Mouse (Mus musculus): ENCODE data around the gene Cacna1c. TPM values are rescaled to one million over a fixed set of nuclear protein-coding genes. Genes with fewer than 3 reads are reported as not detected.

The Cacna1c gene
- total RNA-seq, 4 experiments from 2014 or later, result 52.8 to 62.4 (median 55.1) TPM

DNA sequence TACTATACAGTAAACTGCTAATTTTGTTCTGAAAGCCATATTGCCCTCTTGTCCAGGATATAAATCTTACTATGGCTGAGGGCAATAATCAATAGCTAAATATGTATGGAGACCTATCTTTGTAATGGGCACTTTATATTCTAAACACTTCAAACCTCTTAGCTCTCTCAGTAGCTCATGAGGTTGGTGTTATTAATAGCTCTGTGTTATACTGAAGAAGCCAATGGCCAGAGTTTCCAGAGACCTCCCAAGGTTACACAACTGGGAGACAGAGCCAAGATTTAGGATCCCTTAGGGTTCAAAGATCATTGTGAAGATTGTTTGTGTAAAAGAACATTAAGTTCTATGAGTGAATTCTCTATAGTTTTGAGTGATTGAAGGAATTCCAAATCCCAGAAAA, 30.5 kb downstream of the Cacna1c start:
- DNase-seq (ENCODE audit: low spot score in 2 of 2), result no peak

DNA sequence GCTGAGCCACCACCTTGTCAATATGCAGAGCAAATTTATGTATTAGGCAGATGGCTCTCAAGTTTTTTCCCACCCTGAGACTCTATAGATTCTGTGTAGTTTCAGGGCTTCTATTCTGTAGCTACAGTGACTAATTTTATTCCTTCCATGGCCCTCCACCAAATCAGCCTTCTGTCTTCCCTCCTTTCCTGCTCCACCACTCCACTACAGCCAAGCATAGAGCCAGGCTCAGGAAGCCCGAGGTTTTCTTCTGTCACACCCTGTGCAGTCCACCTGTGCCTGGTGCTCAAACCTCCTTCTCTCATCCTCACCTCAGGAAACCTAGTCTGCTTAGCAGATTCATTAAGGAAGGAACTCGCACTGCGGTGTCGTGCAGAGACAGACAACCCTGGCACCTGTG, 51.1 kb downstream of the Cacna1c start:
- no peak for DNase-seq (ENCODE audit: low spot score in 2 of 2)

DNA sequence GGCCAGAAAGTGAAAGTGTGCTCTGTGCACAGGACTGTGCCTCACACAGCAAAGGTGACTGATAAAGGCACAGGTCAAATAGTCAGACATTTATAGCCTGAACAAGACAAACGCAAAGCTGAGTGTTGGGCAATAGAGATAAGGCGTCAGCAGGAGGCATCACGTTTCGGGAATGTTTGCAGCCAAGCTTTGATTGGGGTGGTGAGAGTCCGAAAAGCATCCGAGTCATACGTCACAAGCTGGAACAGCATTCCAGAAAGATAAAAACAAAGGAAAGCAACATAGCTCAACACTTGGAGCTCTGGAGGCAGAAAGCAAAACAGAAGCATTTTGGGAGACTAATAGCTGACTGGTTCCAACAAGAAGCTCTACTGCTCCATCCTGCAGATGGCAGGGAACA, 56.7 kb downstream of the Cacna1c start:
- DNase-seq (ENCODE audit: low spot score in 2 of 2), result no peak

DNA sequence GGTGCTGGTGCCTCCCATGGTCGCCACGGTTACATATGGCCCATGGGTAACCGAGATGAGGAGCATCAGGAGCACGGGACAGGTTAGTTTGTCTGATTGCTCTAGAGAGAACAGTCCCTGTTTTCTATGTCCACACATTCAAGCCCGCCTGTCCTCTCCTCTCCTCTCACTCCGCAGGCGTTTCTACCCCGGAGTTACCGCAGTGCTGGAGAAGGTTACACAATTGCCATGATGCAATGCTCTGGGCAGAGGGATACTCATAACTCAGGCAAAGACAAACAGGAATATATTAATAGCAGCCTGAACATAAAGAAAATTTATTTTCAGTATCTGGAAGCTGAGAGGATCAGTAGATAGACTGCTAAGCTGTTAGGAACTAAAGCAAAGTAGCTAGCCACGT, 58.5 kb downstream of the Cacna1c start:
- no peak for DNase-seq (ENCODE audit: low spot score in 2 of 2)

DNA sequence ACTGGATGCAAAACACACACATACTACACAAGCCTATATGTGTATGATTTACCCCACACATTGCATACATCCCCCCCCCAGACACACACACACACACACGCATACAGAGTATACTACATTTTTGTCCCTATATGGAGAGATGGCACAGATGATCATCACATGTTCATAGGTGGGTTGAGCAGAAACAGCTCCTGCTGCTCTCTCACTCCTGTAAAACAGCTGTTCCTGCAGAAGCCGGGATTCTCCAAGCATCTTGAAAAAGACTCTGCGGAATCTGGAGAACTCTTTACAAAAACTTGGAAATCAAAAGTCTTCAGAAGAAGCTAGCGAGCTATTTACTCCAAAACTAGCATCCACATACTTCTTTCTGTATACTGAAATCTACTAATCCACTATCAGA, 63.4 kb downstream of the Cacna1c start:
- no peak for DNase-seq (ENCODE audit: low spot score in 2 of 2)

DNA sequence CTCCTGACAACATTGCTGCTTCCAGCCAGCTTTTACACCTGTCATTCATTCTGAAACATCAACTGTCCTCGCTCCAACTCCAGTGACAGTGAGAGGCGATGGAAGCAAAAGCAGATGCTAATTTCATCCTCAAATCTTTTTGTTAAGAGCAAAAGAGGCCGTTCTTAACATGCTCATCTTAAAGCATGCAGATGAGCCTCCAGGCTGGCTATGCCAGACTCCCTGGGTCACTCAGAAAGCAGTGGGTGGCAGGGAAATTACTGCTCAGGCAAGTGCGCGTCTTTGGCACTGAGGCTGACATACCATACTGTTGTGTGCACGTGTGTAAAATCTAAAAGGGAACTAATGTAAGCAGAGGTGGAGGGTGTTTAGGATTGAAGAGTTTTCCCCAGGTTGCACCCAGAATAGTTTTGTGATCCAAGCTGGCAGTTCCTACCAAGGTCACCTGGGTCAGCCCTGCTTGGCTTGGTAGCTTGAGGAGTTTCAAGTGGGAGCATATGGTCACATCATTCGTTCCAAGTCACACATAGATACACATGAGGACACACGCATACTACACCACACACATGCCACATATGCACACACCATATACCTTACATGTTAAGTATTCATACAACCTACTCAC, 64.0 kb downstream of the Cacna1c start:
- no peak for DNase-seq (ENCODE audit: low spot score in 2 of 2)

DNA sequence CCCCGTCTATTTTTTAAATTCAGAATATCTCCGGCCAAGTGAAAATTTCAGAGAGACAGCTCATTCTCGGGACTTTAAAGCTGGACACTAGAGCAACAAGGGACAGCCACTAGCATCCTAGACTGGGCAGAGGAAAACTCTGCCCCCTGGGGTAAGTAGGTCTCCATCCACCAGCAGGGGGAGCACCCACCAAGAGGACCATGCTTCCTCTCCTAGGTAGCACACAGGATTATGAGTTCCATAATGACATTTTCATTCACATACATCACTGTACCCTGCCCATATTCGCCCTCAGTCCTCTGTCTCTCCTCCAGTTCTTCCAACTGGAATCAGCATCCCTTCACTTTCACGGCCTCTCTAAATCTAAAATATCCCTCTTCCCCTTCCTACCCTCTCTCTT, 66.6 kb downstream of the Cacna1c start:
- DNase-seq (ENCODE audit: low spot score in 2 of 2), result no peak

DNA sequence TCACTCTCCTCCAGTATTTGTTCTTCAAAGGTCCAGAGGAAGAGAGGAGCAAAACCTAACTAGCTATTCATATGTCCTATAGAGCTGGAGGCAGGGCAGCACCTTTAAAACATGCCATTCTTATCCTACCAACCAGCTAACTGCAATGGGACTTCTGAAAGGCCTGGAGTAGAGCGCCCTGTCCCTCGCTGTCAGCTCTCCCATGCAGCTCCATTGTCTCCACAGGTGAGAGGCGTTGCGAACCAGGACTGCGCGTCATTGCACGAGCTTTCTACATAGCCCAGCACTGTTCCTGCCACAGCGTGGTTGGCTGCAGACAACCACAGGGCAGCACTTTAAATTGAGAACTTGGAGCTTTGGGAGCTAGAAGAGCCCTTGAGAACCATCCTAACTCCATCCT, 67.7 kb downstream of the Cacna1c start:
- no peak for DNase-seq (ENCODE audit: low spot score in 2 of 2)

DNA sequence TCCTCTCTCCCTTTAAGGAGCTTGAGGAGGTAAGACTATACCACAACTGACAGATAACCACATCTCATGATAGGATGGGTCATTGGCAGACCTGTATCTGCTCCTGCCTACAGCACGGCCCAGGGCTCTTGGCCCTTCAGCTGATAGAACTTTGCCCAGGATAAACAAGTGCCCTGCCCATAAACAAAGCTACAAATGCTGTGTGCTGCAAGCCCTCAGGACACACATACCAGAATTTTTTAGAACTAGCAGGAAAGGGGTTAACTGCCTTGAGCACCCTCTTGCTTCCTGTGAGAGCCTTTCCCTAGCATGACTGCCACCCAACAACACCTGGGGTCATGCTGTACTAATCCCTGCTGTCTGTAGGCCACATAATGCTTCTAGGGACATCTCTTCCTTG, 68.1 kb downstream of the Cacna1c start:
- no peak for DNase-seq (ENCODE audit: low spot score in 2 of 2)

DNA sequence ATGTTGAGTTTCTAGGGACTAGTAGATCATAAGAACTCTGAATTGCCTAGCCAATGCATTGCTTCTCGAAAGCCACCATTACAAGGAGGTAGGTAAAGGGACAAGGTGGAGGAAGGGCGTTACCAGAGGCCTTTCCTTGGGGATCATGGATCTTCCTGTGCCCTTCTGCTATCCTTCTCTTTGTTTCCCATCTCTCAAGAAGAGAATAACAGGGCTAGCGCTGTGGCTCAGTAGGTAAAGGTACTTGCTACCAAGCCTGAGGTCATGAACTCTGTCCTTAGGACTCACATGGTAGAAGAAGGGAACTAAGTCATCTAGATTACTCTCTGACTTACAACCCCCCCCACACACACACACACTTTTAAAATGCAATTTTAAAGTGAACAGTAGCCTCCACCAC, 69.2 kb downstream of the Cacna1c start:
- DNase-seq (ENCODE audit: low spot score in 2 of 2), result no peak

DNA sequence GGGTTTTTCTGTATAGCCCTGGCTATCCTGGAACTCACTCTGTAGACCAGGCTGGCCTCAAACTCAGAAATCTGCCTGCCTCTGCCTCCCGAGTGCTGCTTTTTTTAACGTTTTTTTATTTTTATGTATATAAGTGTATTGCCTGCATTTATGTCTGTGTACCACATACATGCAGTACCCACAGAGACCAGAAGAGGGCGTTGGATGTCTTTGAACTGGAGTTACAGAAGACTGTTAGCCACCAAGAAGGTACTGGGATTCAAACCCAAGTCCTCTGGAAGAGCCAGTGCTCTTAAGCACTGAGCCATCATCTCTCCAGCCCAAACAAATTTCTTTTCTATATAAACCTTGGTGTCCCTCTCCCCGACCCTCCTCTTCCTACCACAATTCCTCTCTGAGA, 77.8 kb downstream of the Cacna1c start:
- DNase-seq (ENCODE audit: low spot score in 2 of 2), result no peak

DNA sequence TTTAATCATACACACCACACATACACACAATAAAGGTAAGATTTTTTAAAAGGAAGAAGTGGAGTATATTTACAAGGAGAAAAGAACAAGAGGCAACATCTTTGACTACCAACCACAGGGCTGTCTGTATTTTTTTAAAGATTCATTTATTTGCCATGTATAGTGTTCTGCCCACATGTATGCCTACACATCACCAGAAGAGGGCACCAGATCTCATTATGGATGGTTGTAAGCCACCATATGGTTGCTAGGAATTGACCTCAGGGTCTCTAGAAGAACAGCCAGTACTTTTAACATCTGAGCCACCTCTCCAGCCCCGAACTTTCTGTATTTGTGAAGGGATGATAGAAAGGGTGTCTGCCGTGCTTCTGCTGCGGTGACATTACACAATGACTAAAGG, 79.9 kb downstream of the Cacna1c start:
- DNase-seq (ENCODE audit: low spot score in 2 of 2), result no peak

DNA sequence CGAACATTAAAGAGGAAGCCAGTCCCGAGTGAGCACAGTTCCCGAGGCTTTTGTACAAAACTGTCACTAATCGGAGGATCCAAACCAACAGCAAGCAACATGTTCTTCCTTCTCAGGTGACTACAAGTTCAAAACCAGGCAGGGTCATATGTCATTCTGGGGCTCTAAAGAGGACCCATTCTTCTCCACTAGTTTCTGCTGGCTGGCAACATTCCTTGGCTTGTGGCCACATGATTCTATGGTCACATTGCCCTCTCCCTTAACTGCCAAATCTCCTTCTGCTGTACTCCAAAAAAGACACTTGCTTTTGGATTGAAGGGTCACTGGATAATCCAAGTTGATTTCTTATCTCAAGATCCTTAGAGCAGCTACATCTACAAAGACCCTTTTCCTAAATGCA, 82.9 kb downstream of the Cacna1c start:
- no peak for DNase-seq (ENCODE audit: low spot score in 2 of 2)

DNA sequence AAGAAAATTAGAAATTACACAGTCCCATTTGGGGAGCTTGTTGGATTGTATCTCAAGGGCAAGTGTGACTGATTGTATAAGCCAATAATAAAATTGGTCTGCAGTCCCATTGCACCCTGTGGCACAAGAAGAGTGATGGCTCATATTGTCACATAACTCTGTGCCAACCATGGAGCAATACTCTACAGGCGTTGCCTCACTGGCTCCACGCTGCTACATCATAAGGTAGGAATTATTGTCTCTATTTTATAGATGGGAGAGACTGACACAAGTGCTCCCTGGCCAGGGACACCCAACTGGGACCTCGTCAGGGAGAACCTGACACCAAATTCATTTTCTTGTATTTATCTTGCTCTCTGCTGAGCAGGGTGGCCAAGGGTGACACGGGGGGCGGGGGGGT, 85.8 kb downstream of the Cacna1c start:
- DNase-seq (ENCODE audit: low spot score in 2 of 2), result no peak

DNA sequence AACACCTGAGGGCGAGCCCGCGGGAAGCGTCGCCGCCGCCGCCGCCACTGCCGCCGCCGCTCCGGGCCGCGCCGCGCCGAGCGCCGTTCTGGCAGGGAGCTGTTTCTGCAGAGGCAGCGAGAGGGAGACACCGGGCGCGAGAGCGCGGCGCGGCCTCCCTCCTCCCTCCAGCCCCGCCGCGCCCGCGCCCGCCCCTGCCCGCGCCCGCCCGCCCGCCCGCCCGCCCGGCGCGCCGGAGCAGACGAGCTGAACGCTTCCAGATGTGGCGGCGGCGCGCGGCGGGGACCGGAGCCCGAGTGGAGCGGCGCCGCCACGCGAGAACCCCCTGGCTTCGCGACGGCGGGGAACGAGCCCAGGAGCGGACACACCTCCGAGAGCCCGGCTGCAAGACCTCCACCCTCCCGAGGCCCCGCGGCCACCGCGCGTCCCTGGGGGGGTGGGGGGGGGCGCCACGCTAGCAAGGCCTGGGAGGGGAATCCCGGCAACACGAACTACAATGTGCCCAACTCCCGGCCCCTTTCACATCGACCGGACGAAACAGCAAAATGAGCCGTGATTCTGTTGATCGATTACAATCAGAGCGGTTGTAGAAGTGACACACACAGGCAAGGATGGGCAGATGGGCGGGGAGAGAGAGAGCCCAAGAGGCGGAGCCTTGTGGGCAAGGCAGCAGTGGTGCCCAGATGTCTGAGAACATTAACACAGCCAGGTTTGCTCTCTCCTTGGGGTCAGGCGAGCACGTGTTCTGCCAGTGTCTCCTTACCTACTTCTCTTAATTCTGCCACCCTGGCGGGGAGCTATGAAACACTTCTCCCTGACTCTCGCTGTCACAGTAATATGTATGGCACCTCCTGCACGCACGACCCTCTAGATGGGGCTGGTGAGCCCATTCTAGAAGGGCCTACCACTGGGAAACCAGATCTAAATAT, 87.5 kb downstream of the Cacna1c start:
- peak; percentile 62 to 65 for DNase-seq (ENCODE audit: low spot score in 2 of 2)

DNA sequence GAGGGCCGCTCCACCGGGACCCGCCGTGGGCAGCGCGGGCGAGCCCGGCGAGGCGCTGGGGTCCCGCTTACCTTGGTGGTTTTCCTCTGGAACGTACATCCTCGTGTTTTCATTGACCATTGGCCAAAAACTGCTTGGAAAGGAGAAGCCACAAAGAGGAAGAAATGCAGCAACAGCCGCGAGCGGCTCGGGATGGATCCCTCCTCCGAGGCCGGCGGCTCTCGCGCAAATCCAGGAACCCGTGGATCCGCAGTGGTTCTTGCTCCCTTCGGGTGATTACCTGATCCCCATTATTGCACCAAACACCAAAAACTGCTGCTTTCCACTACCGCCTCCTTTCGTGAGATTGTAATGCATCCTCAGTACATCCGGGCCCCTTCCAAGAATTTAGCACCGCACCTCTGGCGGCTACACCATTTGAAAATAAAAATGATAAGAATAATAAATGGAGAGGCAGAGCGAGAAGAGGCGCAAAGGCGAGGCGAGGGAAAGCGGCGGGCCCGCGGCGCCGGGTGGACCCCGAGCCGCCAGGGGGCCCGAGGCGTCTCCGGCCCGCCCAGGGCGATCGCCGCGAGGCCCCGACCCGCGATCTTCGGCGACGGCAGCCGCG, 88.3 kb downstream of the Cacna1c start:
- no peak for DNase-seq (ENCODE audit: low spot score in 2 of 2)

DNA sequence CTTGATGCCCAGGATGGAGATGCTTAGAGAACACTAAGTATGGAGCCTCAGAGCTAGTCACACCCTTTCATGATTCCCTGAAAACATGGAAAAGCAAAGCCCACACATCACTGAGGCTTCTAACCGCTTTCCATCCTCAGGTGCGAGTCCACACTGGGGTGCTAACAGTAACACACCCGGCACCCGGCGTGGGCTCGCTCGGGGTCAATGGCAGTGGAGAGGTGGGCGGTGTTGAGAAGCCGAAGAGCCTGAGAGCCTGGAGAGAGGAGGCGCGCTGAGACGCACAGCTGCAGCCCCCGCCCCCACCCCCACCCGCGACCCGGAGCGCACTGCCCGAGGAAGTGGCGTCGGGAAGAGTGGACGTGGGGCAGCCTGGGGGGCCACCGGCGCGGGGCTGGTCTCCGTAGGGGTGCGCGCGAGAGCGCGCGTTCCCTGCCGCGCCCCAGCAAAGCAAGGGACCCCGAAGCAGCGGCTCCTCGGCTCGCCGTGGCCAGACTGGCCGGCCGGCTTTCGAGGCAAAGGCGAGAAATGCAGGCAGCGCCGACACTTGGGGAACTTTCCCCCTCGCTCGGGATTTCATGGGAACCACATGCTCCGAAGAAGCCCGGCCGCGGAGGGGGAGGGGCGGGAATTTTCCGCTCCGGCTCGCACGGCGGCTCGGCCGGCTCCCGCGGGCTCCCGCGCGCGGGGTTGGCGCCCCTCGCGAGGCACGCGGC, 88.9 kb downstream of the Cacna1c start:
- DNase-seq (ENCODE audit: low spot score in 2 of 2), result peak in 1 of 2 experiments; percentile 46

DNA sequence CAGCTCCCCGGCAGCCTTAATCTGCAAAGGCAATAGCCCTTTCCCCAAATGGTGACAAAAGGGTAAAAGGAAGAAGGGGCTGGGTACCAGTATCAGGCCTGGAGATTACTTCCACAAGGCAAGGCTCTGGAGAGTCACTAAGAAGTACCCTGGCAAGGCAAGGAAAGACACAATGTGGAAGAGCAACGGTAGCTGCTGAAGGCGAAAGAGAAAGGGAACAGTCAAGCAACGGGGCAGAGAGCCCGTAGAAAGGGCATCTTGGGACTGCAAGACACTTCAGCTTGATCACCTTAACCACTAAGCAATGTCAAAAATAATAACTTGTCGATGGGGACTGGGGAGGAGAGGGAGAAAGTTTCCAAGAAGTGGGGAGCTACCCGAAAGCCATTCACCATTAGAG, 89.5 kb downstream of the Cacna1c start:
- DNase-seq (ENCODE audit: low spot score in 2 of 2), result no peak

DNA sequence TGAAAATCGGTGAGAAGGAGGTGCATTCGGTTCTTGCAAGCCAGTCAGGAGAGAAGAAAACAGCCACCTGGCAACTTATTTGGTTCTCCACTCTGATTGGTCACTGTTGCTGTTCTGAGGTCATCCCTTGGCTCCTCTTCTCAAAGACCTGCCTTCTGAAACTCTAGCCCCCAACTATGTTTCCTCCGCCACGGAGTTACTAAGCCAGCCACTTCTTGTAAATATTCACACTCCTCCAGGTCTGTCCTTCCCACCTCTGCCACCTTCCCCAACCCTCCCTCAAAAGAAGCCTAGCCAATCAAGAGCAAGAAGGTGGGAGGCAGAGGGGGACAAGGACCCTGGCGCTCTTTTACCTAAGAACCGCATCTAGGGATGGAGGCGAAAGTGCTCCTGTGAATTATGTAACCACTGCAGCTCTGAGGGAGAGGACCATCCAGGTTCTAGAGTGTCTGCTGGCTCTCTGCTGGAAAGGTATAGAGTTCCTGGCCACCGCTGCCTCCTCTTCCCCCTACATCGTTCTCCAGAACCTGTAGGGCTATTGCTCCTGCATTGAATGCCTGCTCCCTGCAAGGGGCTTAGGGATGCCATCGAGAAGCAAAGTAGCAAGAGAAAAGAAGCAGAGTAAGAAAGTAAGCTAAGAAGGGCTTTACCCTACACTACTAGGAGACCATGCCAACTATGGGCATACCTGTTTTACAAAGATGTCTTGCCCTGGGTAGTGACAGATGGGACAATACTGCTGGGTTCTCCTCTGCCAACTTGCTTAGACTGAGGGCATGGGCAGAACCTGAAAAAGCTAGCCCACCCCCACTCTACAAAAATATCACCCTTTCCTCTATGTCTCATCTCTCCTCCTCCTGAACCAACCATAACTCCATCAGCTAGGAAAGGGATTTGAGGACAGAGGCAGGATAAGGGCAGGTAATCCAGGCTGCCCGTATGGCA, 90.3 kb downstream of the Cacna1c start:
- DNase-seq (ENCODE audit: low spot score in 2 of 2), result peak in 1 of 2 experiments; percentile 33

DNA sequence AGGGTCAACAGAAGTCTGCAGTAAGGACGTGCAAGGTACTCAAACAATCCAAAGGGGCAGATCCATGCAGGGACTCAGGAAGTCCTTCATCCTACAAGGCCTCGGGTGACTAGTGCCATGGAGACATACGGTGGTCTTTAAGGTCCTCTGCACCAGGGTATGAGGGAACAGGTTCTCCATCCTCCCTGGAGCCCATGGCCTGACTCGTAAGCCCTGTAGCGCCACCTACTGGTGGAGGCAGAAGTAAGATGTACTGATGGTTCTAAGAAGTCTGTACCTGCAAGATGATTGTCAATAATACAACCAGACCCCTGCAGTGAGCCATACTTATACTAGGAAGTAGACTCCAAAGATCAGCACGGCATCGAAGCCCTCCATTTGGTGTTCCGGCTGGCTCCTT, 92.0 kb downstream of the Cacna1c start:
- peak; percentile 45 to 75 for DNase-seq (ENCODE audit: low spot score in 2 of 2)

DNA sequence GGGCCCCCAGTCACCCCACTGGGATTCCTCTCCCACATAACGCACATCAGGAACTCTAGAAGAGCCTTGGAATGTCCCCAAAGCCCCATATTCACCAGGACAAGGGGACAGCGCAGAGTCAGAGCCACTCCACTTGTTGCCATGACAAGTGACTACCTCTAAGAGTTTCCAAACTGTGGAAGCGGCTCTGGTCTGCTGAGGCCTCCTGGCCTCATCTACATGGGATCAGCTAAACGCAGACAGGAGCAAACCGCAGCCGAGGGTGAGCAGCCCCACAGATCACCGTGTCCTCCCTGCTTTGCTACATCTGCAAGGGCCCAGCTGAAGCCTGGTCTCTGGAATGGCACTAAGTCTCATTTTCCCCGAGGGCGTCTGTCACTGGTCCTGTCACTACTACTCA, 93.3 kb downstream of the Cacna1c start:
- DNase-seq (ENCODE audit: low spot score in 2 of 2), result no peak
